Mouse (Mus musculus) heart, postnatal 0 days (tissue): ENCODE measurements around the gene Dppa5a. TPM values are rescaled to one million over a fixed set of nuclear protein-coding genes. Genes with fewer than 3 reads are reported as not detected.

ENCODE experiments used
- ATAC-seq: fragments of 200-750 bp; cut with Nextera tagmentation; 2 replicates; pipeline ENCODE4 v1.8.0; 2017; ENCODE audit warnings: low read depth, moderate number of reproducible peaks, moderate library complexity; ENCODE audit not compliant: insufficient read depth
- DNase-seq: peaks from one replicate; pipeline ENCODE4 v3.0.0-alpha.2; 2016; ENCODE audit warnings: low spot score
- H3K27ac ChIP-seq: fragments of 300-500 bp; sonication (generic); 2 replicates; pipeline ENCODE4 v1.5.1; 2014; ENCODE audit warnings: low read depth, mild to moderate bottlenecking
- H3K27me3 ChIP-seq: fragments of 300-500 bp; sonication (generic); 2 replicates; pipeline ENCODE4 v1.6.1; 2014; ENCODE audit warnings: low read length, mixed read lengths; ENCODE audit not compliant: control insufficient read depth, insufficient read depth
- H3K36me3 ChIP-seq: fragments of 300-500 bp; sonication (generic); replicated peaks from 2 replicates; pipeline ENCODE4 v1.6.1; 2014; ENCODE audit warnings: low read length, mixed read lengths; ENCODE audit not compliant: control insufficient read depth, insufficient read depth
- H3K4me1 ChIP-seq: fragments of 300-500 bp; sonication (generic); 2 replicates; pipeline ENCODE4 v1.6.1; 2014; ENCODE audit warnings: antibody characterized with exemption; ENCODE audit not compliant: control insufficient read depth, insufficient read depth
- H3K4me2 ChIP-seq: fragments of 300-500 bp; sonication (generic); 2 replicates; pipeline ENCODE4 v1.6.1; 2014; ENCODE audit warnings: low read depth, mild to moderate bottlenecking, low read length, moderate library complexity
- H3K4me3 ChIP-seq: fragments of 300-500 bp; sonication (generic); 2 replicates; pipeline ENCODE4 v1.5.1; 2014; ENCODE audit warnings: low read depth, low read length
- H3K9ac ChIP-seq: fragments of 300-500 bp; sonication (generic); replicated peaks from 2 replicates; pipeline ENCODE4 v1.6.1; 2014; ENCODE audit warnings: low read depth, low read length, mixed read lengths
- H3K9me3 ChIP-seq: fragments of 300-500 bp; sonication (generic); replicated peaks from 2 replicates; pipeline ENCODE4 v1.6.1; 2016; ENCODE audit warnings: low read length; ENCODE audit not compliant: control insufficient read depth
- CTCF ChIP-seq: IDR thresholded peaks from 2 replicates; pipeline ENCODE4 v1.5.1; 2016; ENCODE audit warnings: antibody characterized with exemption, control low read depth, low read depth
- EP300 ChIP-seq: IDR thresholded peaks from 2 replicates; pipeline ENCODE4 v1.6.1; 2016; ENCODE audit warnings: antibody characterized with exemption, low read depth
- WGBS: fragments of 180-500 bp; shearing (Covaris S2); extraction: QIAGEN DNeasy Blood & Tissue Kit; methylation state at CpG from one replicate; pipeline ENCODE4 v1.1.7; 2014; 5-methylcytosine and 5-hydroxymethylcytosine counted together
- polyA plus RNA-seq: library from polyadenylated mRNA; unstranded; fragments of >200 nt; fragmentation: Nextera tagmentation; extraction: Ambion mirVana; gene quantifications from 2 replicates; pipeline ENCODE4 v1.2.1, GENCODE M21; 2015
- total RNA-seq: library from RNA; depleted of rRNA; stranded (reverse); fragments of >200 nt; gene quantifications from 2 replicates; pipeline ENCODE4 v1.2.3, GENCODE M21; 2014; ENCODE audit warnings: low replicate concordance

Gene Dppa5a
- total and polyA plus RNA-seq, 2 experiments from 2014 or later: not detected

- Histone ChIP-seq H3K9me3 (no peaks in the 10 kb centered on the region), H3K4me1 (no peaks in the 10 kb centered on the region), H3K4me2 (no peak overlapping the region), H3K36me3 (no peaks in the 10 kb centered on the region), H3K27ac (no peak overlapping the region), H3K9ac (no peak overlapping the region), H3K27me3 (no peaks in the 10 kb centered on the region), H3K4me3 (no peak overlapping the region)
- WGBS: 57% methylated on average over 13 of the region's 13 CpGs
- TF ChIP-seq EP300 (no peak), CTCF (no peak)
- DNase-seq (no peak), ATAC-seq (no peak)
These were observed 2.0 kb downstream of the Dppa5a start for GRCm38 (mm10) chr9:78365850-78366544.

- ATAC-seq: no peak
- Histone ChIP-seq H3K9me3 (no peaks in the 10 kb centered on the region), H3K27me3 (no peaks in the 10 kb centered on the region), H3K4me3 (no peak overlapping the region), H3K4me1 (no peaks in the 10 kb centered on the region), H3K27ac (no peak overlapping the region), H3K36me3 (no peaks in the 10 kb centered on the region), H3K9ac (no peak overlapping the region), H3K4me2 (no peak overlapping the region)
- WGBS: 87% methylated on average over 6 of the region's 6 CpGs
- no peak for DNase-seq
- TF ChIP-seq EP300 (no peak), CTCF (no peak)
These were observed 3.3 kb downstream of the Dppa5a start for GRCm38 (mm10) chr9:78364701-78365100.

DNA sequence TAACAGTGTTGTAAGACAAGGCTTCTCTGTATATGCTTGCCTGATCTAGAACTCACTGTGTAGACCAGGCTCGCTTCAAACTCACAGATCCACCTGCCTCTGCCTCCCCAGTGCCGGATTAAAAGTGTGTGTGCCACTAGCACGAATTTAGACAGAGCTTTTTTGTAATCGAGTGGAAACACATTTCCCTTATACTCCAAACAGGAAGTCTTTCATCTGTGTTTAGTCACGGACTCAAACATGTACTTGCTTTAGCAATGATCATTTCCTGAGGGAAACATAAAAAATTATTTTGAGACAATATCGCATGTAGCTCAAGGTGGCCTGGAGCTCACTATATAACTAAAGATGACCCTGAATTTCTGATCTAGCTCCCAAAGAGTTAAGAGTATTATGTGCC lies 4.6 kb downstream of the Dppa5a start:
- no peak for TF ChIP-seq EP300
- TF ChIP-seq CTCF: no peak
- Histone ChIP-seq H3K4me2 (no peak overlapping the region), H3K9ac (no peak overlapping the region), H3K27ac (no peak overlapping the region), H3K4me1 (no peaks in the 10 kb centered on the region), H3K9me3 (no peaks in the 10 kb centered on the region), H3K27me3 (no peaks in the 10 kb centered on the region), H3K4me3 (no peak overlapping the region), H3K36me3 (no peaks in the 10 kb centered on the region)
- no peak for ATAC-seq
- DNase-seq: no peak
- WGBS: 51% methylated on average over 6 of the region's 6 CpGs

- WGBS: 39% methylated on average over 2 of the region's 2 CpGs
- no peak for TF ChIP-seq CTCF
- no peak for TF ChIP-seq EP300
- Histone ChIP-seq H3K9me3 (no peaks in the 10 kb centered on the region), H3K4me3 (no peak overlapping the region), H3K36me3 (no peaks in the 10 kb centered on the region), H3K27ac (no peak overlapping the region), H3K4me2 (no peak overlapping the region), H3K27me3 (no peaks in the 10 kb centered on the region), H3K4me1 (no peaks in the 10 kb centered on the region), H3K9ac (no peak overlapping the region)
- no peak for DNase-seq
- no peak for ATAC-seq
These were observed 7.5 kb downstream of the Dppa5a start for GRCm38 (mm10) chr9:78360484-78360872.

DNA sequence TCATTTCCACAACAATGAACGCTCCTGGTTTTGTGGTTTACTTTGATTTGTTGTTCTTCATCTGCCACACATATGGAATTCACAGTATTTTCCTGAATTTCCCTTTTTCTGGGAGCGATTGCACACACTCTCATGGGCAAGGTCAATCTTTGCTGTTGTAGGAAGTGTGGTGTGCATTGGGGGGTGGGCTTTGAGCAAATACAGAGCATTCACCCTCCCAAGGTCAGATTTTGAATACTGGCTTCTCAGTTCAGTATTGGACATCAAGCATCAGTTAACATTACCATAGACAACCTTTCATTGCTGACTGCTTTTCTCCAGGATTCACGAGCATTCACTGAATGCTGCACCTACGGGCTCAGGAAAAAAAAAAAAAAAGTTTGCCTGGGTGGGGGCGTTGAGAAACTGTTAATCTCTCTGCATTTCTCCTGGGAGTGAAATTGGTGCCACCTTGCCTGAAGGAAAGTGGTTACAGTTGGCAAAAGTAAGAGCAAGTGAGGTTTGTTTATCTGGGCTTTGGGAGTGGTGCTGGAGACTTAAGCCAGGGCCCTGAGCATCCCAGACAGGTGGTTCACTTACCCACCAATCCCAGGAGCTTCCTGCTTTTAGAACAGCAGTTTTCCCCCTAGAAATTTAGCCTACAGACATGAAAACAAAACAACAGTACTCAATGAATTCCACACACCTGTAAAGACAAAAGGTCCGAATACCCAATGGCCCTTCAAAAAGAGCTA lies 8.1 kb downstream of the Dppa5a start:
- 75% methylated on average over 6 of the region's 6 CpGs for WGBS
- no peaks in the 10 kb centered on the region for H3K27me3 ChIP-seq
- ATAC-seq (no peak), DNase-seq (no peak)
- no peaks in the 10 kb centered on the region for H3K9me3 ChIP-seq
- no peak overlapping the region for H3K9ac ChIP-seq
- no peaks in the 10 kb centered on the region for H3K36me3 ChIP-seq
- H3K4me3 ChIP-seq: no peak overlapping the region
- H3K4me1 ChIP-seq: no peaks in the 10 kb centered on the region
- TF ChIP-seq CTCF (no peak), EP300 (no peak)
- H3K27ac ChIP-seq: no peak overlapping the region
- H3K4me2 ChIP-seq: no peak overlapping the region
